Mouse (Mus musculus) testis, adult 2 months (tissue): ENCODE results near the gene Cipc. TPM values are rescaled to one million over a fixed set of nuclear protein-coding genes. Genes with fewer than 3 reads are reported as not detected.

Experiments used
- H3K27ac ChIP-seq: fragments of 200-500 bp; 2 replicates; pipeline ENCODE4 v1.5.1; 2012; ENCODE audit warnings: low read depth, low read length; ENCODE audit not compliant: control insufficient read depth, insufficient read depth
- H3K27me3 ChIP-seq: fragments of 200-500 bp; 2 replicates; pipeline ENCODE4 v1.6.1; 2012; ENCODE audit warnings: mild to moderate bottlenecking, low read length, moderate library complexity; ENCODE audit not compliant: control insufficient read depth, insufficient read depth
- H3K36me3 ChIP-seq: fragments of 200-500 bp; 2 replicates; pipeline ENCODE4 v1.6.1; 2012; ENCODE audit warnings: mild to moderate bottlenecking, low read length; ENCODE audit not compliant: control insufficient read depth, insufficient read depth
- H3K4me1 ChIP-seq: fragments of 200-500 bp; 2 replicates; pipeline ENCODE4 v1.6.1; 2012; ENCODE audit warnings: low read length; ENCODE audit not compliant: control insufficient read depth, insufficient read depth
- H3K4me3 ChIP-seq: fragments of 200-500 bp; 2 replicates; pipeline ENCODE4 v1.5.1; 2012; ENCODE audit warnings: low read depth, mild to moderate bottlenecking, low read length, moderate library complexity, mixed read lengths; ENCODE audit not compliant: control insufficient read depth
- CTCF ChIP-seq: fragments of 200-500 bp; IDR thresholded peaks from 2 replicates; pipeline ENCODE4 v1.5.1; 2012; ENCODE audit warnings: low read depth, mild to moderate bottlenecking, inconsistent platforms, low read length, moderate library complexity; ENCODE audit not compliant: control insufficient read depth, insufficient read depth, insufficient replicate concordance
- POLR2A ChIP-seq: fragments of 200-500 bp; IDR thresholded peaks from 2 replicates; pipeline ENCODE4 v1.6.1; 2012; ENCODE audit warnings: low read depth, mild to moderate bottlenecking, inconsistent platforms, low read length, moderate library complexity; ENCODE audit not compliant: control insufficient read depth
- polyA plus RNA-seq: library from polyadenylated mRNA; depleted of rRNA; stranded (reverse); fragments of >200 nt; gene quantifications from 2 replicates; pipeline ENCODE4 v1.2.3, GENCODE M21; 2012

Cipc gene
- polyA plus RNA-seq, 1 experiment = 42.7 TPM

DNA sequence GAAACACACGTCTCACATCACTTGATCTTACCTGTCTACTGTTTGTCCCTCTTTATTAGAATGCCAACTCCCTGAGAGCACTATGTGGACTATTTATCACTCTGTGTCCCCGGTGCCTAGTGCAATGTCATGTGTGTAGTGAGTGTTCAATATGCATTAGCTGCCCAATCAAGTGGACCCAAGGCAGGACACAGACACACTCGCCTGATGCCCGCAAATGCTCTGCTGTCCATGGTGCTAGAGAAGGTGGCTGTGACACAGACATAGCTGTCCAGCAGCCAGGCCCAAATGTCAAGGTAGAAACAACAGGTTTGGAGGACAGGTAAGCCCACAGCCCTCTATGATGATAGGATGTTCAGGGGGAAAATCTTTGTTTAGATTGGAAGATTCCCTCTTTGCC lies 47.3 kb downstream of the Cipc start:
- TF ChIP-seq CTCF = no peak
- TF ChIP-seq POLR2A = no peak
- H3K36me3 ChIP-seq = no peaks in the 10 kb centered on the region
- peaks cover 3% of the 10 kb centered on the region; the same call in 1 of the 2 replicates for H3K4me1 ChIP-seq
- no peak overlapping the region for H3K4me3 ChIP-seq
- H3K27me3 ChIP-seq = no peaks in the 10 kb centered on the region; the same call in 1 of the 2 replicates
- H3K27ac ChIP-seq = no peak overlapping the region

DNA sequence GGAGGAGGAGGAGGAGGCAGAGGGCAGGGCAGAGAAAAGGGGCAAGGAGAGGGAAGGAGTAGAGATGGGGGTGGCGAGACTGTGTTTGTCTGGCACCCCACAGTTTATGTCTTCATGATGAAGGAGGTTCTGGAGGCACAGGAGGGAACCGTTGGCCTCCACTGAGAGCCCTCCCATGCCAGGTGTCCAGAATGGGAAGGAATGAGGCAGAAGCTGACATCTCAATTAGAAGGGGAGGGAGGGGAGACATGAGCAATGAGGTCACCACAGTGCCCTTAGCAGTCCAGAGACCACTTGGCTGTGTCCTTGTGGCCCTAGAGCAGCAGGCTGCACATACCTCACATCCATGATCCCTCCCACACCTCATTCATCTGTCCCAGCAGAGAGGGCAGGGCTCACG lies 47.9 kb downstream of the Cipc start:
- Histone ChIP-seq H3K27ac (no peak overlapping the region), H3K27me3 (no peaks in the 10 kb centered on the region; the same call in 1 of the 2 replicates), H3K36me3 (no peaks in the 10 kb centered on the region), H3K4me1 (peaks cover 3% of the 10 kb centered on the region; the same call in 1 of the 2 replicates), H3K4me3 (no peak overlapping the region)
- TF ChIP-seq POLR2A = no peak
- no peak for TF ChIP-seq CTCF

DNA sequence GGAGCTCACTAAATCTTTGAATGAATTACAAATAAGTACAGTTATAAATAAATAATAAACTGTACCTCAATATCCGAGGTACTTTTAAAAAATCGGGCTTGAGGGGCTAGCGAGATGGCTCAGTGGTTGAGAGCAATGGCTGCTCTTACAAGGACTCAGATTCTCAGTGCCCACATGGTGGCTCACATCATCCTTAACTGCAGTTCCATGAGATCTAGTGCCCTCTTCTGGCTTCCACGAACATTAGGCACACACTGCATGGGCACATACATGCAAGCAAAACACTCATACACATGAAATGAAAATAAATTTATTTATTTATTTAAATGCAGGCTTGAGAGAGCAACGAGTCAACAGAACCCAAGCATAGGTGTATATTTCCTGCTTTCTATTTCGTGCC lies 49.1 kb downstream of the Cipc start:
- no peaks in the 10 kb centered on the region for H3K36me3 ChIP-seq
- no peaks in the 10 kb centered on the region for H3K4me1 ChIP-seq
- no peak for TF ChIP-seq CTCF
- TF ChIP-seq POLR2A = no peak
- H3K4me3 ChIP-seq = no peak overlapping the region
- no peaks in the 10 kb centered on the region for H3K27me3 ChIP-seq
- no peak overlapping the region for H3K27ac ChIP-seq

DNA sequence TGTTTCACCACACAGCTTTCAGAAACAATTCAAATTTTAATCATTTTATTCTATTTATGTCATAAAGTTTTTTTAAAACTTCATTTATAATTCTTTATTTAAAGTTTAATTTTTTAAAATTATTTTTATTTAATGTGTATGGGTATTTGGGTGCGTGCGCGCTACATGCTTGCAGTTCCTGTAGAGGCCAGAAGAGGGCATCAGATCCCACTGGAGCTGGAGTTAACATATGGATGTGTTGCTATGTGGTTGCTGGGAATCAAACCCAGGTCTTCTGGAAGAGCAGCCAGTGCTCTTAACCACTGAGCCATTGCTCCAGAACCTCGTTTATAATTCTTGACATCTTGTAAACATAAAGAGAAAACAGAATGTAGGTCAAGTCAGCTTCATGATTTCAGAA lies 51.9 kb downstream of the Cipc start:
- no peak overlapping the region for H3K27ac ChIP-seq
- no peaks in the 10 kb centered on the region for H3K27me3 ChIP-seq
- no peaks in the 10 kb centered on the region for H3K36me3 ChIP-seq
- no peaks in the 10 kb centered on the region for H3K4me1 ChIP-seq
- H3K4me3 ChIP-seq = no peak overlapping the region
- TF ChIP-seq CTCF (peak; percentile 49; the same call in 1 of the 2 replicates), POLR2A (no peak)

DNA sequence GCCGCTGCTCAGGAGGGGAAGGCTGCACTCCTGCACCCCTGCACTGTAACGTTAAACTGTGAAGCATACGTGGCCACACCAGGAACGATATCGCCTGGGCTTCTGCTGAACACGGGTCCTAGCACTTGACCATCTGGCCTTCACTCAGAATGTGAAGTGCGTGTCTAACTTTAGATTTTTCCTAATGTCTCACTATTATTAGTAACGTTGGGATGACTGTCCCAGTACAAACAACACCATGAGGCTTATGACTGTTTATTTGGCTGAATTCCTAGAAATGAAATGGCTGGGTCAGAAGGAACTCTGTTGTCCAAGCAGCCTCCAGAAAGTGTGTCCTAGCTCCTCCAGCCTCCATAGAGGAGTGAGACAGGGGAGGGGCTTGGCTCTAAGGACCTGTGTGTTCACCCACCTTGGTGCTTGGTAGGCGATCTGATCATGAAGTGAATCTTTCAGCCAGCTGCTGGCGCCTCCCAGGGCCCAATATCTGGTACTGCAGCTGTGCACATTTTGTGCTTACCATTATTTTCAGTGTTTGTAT lies 52.5 kb downstream of the Cipc start:
- TF ChIP-seq POLR2A = no peak
- peak; percentile 40; the same call in 1 of the 2 replicates for TF ChIP-seq CTCF

DNA sequence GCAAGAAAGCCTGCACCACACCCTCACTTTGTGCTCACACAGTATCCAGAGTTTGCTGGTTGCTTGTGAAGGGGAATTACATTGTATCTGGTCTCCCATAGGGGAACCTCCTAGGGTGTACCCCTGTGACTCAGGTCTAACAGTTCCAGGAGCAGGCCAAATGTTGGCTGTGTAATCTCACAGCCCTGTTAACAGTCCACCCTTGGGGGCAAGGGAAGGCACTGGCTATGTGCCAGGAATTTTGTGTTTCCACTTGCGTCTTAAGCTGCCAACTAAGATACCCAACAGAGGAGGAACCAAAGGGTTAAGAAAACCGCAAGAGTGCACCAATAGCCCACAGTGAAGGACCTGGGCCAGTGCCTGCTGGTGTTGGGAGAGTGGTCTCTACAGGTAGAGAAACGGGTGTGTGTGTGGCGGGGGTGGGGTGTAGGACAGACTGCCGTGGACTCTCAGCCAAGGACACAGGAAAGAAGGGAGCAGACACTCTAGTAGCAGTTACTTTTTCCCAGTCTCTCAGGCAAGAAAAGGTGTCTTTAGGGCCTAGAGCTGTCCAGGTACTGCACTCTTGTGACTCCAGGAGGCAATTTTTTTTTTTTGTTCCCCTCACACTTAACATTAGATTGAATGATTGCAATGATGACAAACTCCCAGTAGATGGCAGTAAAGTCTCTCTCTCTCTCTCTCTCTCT lies 53.5 kb downstream of the Cipc start:
- Histone ChIP-seq H3K4me1 (no peaks in the 10 kb centered on the region), H3K27ac (no peak overlapping the region), H3K27me3 (no peaks in the 10 kb centered on the region), H3K36me3 (no peaks in the 10 kb centered on the region), H3K4me3 (no peak overlapping the region)
- no peak for TF ChIP-seq CTCF
- no peak for TF ChIP-seq POLR2A

More for the DNA sequence above, 52.5 kb downstream of the Cipc start:
- Histone ChIP-seq H3K36me3 (no peaks in the 10 kb centered on the region), H3K27me3 (no peaks in the 10 kb centered on the region), H3K4me1 (no peaks in the 10 kb centered on the region), H3K27ac (no peak overlapping the region), H3K4me3 (no peak overlapping the region)

DNA sequence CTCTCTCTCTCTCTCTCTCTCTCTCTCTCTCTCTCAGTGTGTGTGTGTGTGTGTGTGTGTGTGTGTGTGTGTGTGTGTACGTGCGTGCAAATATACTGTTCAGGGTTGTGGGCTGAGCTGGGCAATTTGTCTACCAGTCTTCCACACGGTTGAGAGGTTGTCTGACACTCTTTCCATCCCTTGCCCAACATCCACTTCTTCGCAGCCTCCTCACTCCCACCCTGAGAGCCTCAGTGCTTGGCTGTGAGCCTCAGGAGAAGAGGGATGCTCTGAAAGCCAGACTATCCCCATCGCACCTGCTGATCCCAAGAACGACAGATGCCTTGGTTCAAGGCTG lies 54.0 kb downstream of the Cipc start:
- H3K4me1 ChIP-seq = no peaks in the 10 kb centered on the region
- no peaks in the 10 kb centered on the region for H3K36me3 ChIP-seq
- H3K27ac ChIP-seq = no peak overlapping the region
- no peak for TF ChIP-seq POLR2A
- no peak for TF ChIP-seq CTCF
- no peaks in the 10 kb centered on the region for H3K27me3 ChIP-seq
- H3K4me3 ChIP-seq = no peak overlapping the region
